Mouse (Mus musculus) heart, embryonic 15.5 days (tissue): Measurements from ENCODE around the gene Iqsec2. TPM values are rescaled to one million over a fixed set of nuclear protein-coding genes. Genes with fewer than 3 reads are reported as not detected.
"Not testable (repeated sequence)": the region's sequence is repeated elsewhere in the genome, so short reads cannot be mapped to it uniquely, and the experiment has no call there.

Experiments
- ATAC-seq: fragments of 200-750 bp; cut with Nextera tagmentation; replicated peaks from 2 replicates; pipeline ENCODE4 v1.8.0; 2017; ENCODE audit warnings: low read depth, moderate TSS enrichment; ENCODE audit not compliant: insufficient number of reproducible peaks, insufficient read depth, low FRiP score
- H3K27ac ChIP-seq: fragments of 300-500 bp; sonication (generic); 2 replicates; pipeline ENCODE4 v1.5.1; 2015; ENCODE audit warnings: mild to moderate bottlenecking, inconsistent platforms
- H3K27me3 ChIP-seq: fragments of 300-500 bp; sonication (generic); 2 replicates; pipeline ENCODE4 v1.6.1; 2015; ENCODE audit warnings: inconsistent platforms
- H3K36me3 ChIP-seq: fragments of 300-500 bp; sonication (generic); 2 replicates; pipeline ENCODE4 v1.6.1; 2015; ENCODE audit warnings: mild to moderate bottlenecking, inconsistent platforms
- H3K4me1 ChIP-seq: fragments of 300-500 bp; sonication (generic); replicated peaks from 2 replicates; pipeline ENCODE4 v1.6.1; 2015; ENCODE audit warnings: inconsistent platforms
- H3K4me2 ChIP-seq: fragments of 300-500 bp; sonication (generic); 2 replicates; pipeline ENCODE4 v1.6.1; 2015; ENCODE audit warnings: inconsistent platforms, mild to moderate bottlenecking, moderate library complexity
- H3K4me3 ChIP-seq: fragments of 300-500 bp; sonication (generic); 2 replicates; pipeline ENCODE4 v1.5.1; 2015; ENCODE audit warnings: mild to moderate bottlenecking, inconsistent platforms
- H3K9ac ChIP-seq: fragments of 300-500 bp; sonication (generic); 2 replicates; pipeline ENCODE4 v1.6.1; 2015; ENCODE audit warnings: mild to moderate bottlenecking, inconsistent platforms
- H3K9me3 ChIP-seq: fragments of 300-500 bp; sonication (generic); replicated peaks from 2 replicates; pipeline ENCODE4 v1.6.1; 2016; ENCODE audit warnings: inconsistent platforms
- WGBS: fragments of 180-500 bp; shearing (Covaris S2); methylation state at CpG from one replicate; pipeline ENCODE4 v1.1.7; 2015; ENCODE audit warnings: mixed read lengths; 5-methylcytosine and 5-hydroxymethylcytosine counted together
- polyA plus RNA-seq: library from polyadenylated mRNA; unstranded; fragments of >200 nt; fragmentation: Nextera tagmentation; extraction: Ambion mirVana; gene quantifications from 2 replicates; pipeline ENCODE4 v1.2.1, GENCODE M21; 2015

The Iqsec2 gene
- polyA plus RNA-seq, 1 experiment from 2014 or later = 44.0 TPM

DNA sequence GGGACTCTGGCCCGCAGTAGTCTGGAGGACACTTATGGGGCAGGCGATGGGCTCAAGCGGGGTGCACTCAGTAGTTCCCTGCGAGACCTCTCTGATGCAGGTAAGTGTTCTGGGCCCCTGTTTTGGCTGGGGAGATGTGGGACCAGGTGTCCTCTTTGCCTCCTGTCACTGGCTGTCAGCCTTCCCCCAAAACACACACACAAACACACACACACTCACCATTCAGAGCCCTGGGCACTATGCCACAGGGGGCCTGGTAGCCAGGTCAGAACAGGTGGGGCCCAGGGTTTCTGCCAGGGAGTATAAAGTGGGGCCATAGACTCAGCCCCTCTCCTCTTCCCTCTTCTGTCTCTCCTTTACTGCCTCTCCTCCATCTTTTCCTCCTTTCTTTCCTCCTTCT is 77.7 kb downstream of the Iqsec2 start:
- Histone ChIP-seq H3K4me3 (no peak overlapping the region), H3K4me2 (no peak overlapping the region), H3K27me3 (peaks cover 26% of the 10 kb centered on the region), H3K9me3 (no peaks in the 10 kb centered on the region), H3K36me3 (no peaks in the 10 kb centered on the region), H3K27ac (no peak overlapping the region), H3K4me1 (no peaks in the 10 kb centered on the region), H3K9ac (no peak overlapping the region)
- no peak for ATAC-seq
- WGBS = 69% methylated on average over 4 of the region's 4 CpGs

DNA sequence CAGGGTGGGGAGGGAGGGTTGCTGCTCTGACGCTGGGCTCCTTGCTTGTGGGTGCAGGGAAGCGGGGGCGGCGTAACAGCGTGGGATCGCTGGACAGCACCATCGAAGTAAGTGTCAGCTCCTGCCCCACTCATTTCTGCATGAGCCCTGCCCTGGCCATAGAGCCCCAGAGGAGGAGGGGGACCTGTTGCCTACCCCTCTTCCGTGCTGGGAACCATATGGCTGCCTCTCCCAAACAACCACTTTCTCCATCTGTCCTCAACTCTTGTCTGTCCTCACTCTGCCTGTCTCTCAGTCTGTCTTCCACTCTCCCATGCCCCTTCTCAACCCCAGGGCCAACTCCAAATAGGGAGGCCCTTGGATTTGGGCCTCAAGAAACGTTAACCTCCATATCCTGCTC is 78.2 kb downstream of the Iqsec2 start:
- Histone ChIP-seq H3K27ac (no peak overlapping the region), H3K9me3 (no peaks in the 10 kb centered on the region), H3K4me1 (no peaks in the 10 kb centered on the region), H3K27me3 (peaks cover 27% of the 10 kb centered on the region), H3K9ac (no peak overlapping the region), H3K4me2 (no peak overlapping the region), H3K4me3 (no peak overlapping the region), H3K36me3 (no peaks in the 10 kb centered on the region)
- WGBS = 63% methylated on average over 9 of the region's 9 CpGs
- ATAC-seq = no peak

GRCm38 (mm10) chrX:152223313-152223712 is 79.2 kb downstream of the Iqsec2 start:
- Histone ChIP-seq H3K4me2 (no peak overlapping the region), H3K27me3 (peaks cover 27% of the 10 kb centered on the region), H3K36me3 (no peaks in the 10 kb centered on the region), H3K4me1 (no peaks in the 10 kb centered on the region), H3K4me3 (no peak overlapping the region), H3K27ac (no peak overlapping the region), H3K9ac (no peak overlapping the region), H3K9me3 (no peaks in the 10 kb centered on the region)
- WGBS = 83% methylated on average over 6 of the region's 6 CpGs
- ATAC-seq = no peak

GRCm38 (mm10) chrX:152224280-152224679 is 80.2 kb downstream of the Iqsec2 start:
- 75% methylated on average over 5 of the region's 5 CpGs for WGBS
- Histone ChIP-seq H3K9me3 (no peaks in the 10 kb centered on the region), H3K27ac (no peak overlapping the region), H3K4me3 (no peak overlapping the region), H3K27me3 (peaks cover 26% of the 10 kb centered on the region), H3K36me3 (no peaks in the 10 kb centered on the region), H3K9ac (no peak overlapping the region), H3K4me1 (no peaks in the 10 kb centered on the region), H3K4me2 (no peak overlapping the region)
- ATAC-seq = no peak

GRCm38 (mm10) chrX:152232781-152233763 is 89.0 kb downstream of the Iqsec2 start, which contains the start of gene Kdm5c:
Kdm5c (plus strand) TSS chrX:152233020.
- Histone ChIP-seq H3K4me2 (peak within 1 kb of the TSS; percentile 72), H3K36me3 (peaks cover 4% of the 10 kb centered on the region), H3K9ac (peak within 1 kb of the TSS; percentile 97), H3K27ac (peak within 1 kb of the TSS; percentile 80), H3K9me3 (no peaks in the 10 kb centered on the region), H3K4me1 (peaks cover 16% of the 10 kb centered on the region), H3K27me3 (no peaks in the 10 kb centered on the region), H3K4me3 (peak within 1 kb of the TSS; percentile 93)
- WGBS = under 1% methylated on average over 69 of the region's 69 CpGs
- ATAC-seq = peak; percentile 98

DNA sequence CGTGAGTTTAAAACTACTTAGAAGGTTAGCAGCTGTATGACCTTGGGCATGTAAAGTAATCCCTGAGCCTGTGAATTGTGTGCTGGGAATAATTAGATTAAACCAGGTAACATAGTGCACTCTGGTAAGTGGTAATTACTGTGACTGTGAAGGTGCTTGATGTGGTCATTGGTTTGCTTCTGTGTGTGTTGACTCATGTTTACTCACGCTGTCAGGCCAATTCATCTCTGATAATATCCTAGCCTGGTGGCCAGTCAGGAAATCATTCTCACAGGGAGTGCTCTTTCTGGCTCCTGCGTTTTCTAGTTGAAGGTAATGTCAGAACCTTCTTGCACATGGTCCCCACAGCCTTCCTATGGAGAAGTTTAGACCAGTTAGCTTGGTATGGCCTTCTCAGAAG is 90.1 kb downstream of the Iqsec2 start:
- Histone ChIP-seq H3K27ac (no peak overlapping the region), H3K4me1 (peaks cover 16% of the 10 kb centered on the region), H3K9me3 (no peaks in the 10 kb centered on the region), H3K36me3 (peaks cover 13% of the 10 kb centered on the region), H3K27me3 (no peaks in the 10 kb centered on the region), H3K9ac (peak overlapping the region; percentile 97), H3K4me2 (peak overlapping the region; percentile 72), H3K4me3 (peak overlapping the region; percentile 93)
- WGBS = 16% methylated on average over 3 of the region's 3 CpGs
- no peak for ATAC-seq

DNA sequence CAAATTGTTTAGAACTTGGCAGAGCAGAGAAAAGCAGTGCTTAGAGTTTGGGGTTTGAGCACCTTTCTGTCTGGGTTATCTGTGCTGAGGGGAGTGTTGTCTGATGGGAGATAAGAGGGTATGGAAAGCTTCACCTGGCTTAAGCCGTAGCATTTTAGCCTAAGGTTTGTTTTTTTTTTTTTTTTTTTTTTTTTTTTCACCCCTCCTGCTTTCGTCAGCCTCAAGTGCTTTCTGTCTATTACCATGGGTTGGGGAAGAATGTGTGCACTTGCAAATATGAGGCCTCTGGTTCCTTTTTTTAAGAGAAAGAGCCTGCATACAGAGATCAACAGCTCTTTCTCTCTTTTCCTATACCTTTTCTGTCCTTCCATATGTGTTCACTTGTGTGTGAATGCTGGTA is 91.7 kb downstream of the Iqsec2 start:
- Histone ChIP-seq H3K27ac (no peak overlapping the region), H3K9ac (no peak overlapping the region), H3K27me3 (no peaks in the 10 kb centered on the region), H3K4me2 (peak overlapping the region; percentile 72), H3K9me3 (no peaks in the 10 kb centered on the region), H3K4me1 (peaks cover 16% of the 10 kb centered on the region), H3K4me3 (no peak overlapping the region; the same call in 1 of the 2 replicates), H3K36me3 (peaks cover 27% of the 10 kb centered on the region)
- WGBS = 59% methylated on average over 2 of the region's 2 CpGs
- no peak for ATAC-seq

DNA sequence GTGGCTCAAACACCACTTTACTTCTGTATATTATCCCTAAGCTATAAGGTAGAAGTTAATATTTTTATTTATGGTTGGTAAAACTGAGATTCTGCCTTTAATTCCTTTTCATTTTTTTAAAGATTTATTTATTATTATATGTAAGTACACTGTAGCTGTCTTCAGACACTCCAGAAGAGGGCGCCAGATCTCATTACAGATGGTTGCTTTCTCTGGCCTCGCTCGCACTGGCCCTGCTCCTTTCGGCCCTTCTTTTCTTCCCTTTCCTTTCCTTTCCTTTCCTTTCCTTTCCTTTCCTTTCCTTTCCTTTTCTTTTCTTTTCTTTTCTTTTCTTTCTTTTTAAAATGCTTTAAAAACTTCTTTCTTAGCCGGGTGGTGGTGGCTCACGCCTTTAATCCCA is 99.1 kb downstream of the Iqsec2 start:
- WGBS = 82% methylated on average over 6 of the region's 6 CpGs
- H3K9ac ChIP-seq = not testable (repeated sequence)

DNA sequence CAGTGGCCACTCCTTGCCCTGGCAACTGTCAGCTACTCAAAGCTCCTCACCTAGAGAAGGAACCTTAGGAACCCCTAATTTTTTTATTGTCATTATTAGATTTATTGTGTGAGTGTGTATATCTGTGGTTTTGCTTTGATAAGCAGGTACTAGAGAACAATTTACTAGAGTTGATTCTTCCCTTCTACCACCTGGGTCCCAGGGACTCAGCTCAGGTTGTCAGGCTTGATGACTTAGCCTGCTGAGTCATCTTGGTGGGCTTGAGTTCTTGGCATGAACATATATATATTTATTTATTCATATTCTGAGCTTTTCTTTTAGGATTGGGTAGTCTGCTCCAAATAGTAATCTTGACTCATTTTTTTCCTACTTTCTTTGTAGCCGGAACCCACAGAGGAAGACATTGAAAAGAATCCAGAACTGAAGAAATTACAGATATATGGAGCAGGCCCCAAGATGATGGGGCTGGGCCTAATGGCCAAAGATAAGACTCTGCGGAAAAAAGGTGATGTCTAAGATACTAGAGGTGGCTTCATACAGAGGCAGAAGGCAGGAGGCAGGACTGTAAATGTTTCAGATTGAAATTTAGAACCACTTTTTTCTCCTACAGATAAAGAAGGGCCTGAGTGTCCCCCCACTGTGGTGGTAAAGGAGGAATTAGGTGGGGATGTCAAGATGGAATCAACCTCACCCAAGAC is 100.6 kb downstream of the Iqsec2 start:
- Histone ChIP-seq H3K4me3 (no peak overlapping the region), H3K9ac (no peak overlapping the region), H3K27ac (no peak overlapping the region), H3K27me3 (no peaks in the 10 kb centered on the region), H3K36me3 (peaks cover 90% of the 10 kb centered on the region), H3K9me3 (no peaks in the 10 kb centered on the region), H3K4me1 (no peaks in the 10 kb centered on the region), H3K4me2 (no peak overlapping the region)
- no peak for ATAC-seq
- 85% methylated on average over 2 of the region's 2 CpGs for WGBS

More for the DNA sequence above, 99.1 kb downstream of the Iqsec2 start:
- not testable (repeated sequence) for H3K27ac ChIP-seq, H3K27me3 ChIP-seq, H3K9me3 ChIP-seq, H3K4me1 ChIP-seq, H3K4me3 ChIP-seq, H3K4me2 ChIP-seq, ATAC-seq
- H3K36me3 ChIP-seq = peaks cover 87% of the 10 kb centered on the region

- Histone ChIP-seq H3K4me2 (no peak overlapping the region), H3K4me3 (no peak overlapping the region), H3K9me3 (no peaks in the 10 kb centered on the region), H3K9ac (no peak overlapping the region), H3K4me1 (no peaks in the 10 kb centered on the region), H3K36me3 (peaks cover 91% of the 10 kb centered on the region), H3K27me3 (no peaks in the 10 kb centered on the region), H3K27ac (no peak overlapping the region)
- 94% methylated on average over 11 of the region's 11 CpGs for WGBS
- ATAC-seq = no peak
Measured at GRCm38 (mm10) chrX:152271189-152271588, 127.1 kb downstream of the Iqsec2 start.
